Mouse (Mus musculus): ENCODE results near the gene Rab37. TPM values are rescaled to one million over a fixed set of nuclear protein-coding genes. Genes with fewer than 3 reads are reported as not detected.

Gene Rab37
- 0.44 and 1.4 TPM in 2 replicates for polyA plus RNA-seq (2016; fragmentation: Nextera tagmentation; extraction: Ambion mirVana)

DNA sequence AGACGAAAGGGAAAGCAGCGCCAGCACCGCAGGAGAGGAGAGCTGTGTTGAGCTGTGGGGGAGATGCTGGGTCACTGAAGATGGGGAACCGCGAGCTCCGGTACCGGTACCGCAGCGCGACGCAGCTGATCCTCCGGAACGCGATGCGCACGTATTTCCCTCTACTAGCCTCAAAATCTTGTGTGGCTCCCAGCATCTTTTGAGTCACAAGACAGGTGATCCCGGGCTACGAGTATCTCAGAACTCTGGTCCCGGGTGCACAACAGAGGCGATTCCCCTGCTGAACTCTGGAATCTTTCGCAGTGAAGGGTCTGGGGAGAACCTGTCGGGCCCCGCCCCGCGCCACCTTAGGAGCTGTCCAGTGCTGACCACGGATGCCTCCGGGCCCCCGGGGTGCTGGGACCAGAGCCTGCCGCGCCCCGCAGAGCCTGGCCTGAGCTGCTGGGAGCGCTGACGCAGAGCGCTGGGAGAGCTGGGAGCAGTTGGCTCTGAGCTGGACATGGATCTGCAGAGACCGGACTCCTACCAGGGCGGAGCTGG is at the start of gene Rab37:
TSS of gene Rab37 (plus strand) at position 70 of the 540 bp plus-strand sequence.
- H3K27ac ChIP-seq = peak within 1 kb of the TSS; percentile 50; the same call in 1 of the 2 replicates
- peak within 1 kb of the TSS; percentile 50 for H3K4me3 ChIP-seq
- no peak for DNase-seq (ENCODE audit: low spot score)
- peaks cover 36% of the 10 kb centered on the region for H3K27me3 ChIP-seq (ENCODE audit: insufficient read depth, poor library complexity, severe bottlenecking)
- H3K9me3 ChIP-seq = 0 out of 2 replicates have a peak, but pooled peaks cover 3% of the 10 kb centered on the region
- no peaks in the 10 kb centered on the region for H3K36me3 ChIP-seq
- peaks cover 16% of the 10 kb centered on the region for H3K4me1 ChIP-seq (replicated peaks)
- 2% methylated on average over 36 of the region's 36 CpGs for WGBS

DNA sequence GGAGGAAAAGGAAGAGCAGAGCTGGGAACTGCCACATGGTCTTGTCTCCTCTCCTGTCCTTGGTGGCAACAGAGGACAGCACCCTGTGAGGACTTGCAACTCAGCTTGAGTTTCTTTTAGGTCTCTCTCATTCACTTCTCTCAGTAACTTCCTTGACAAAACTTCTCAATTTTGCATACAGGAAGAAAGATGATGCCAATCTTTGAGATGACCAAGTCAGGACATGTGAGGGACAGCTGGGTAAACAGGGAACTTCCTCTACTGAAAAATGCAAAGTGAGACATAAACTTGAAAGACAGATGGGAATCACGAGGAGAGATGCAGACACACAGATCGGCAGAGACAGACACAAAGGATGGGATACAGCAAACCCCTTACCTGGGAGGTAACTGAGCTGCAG is 43.0 kb upstream of the Rab37 start, which contains the start of gene Cd300ld3:
TSS of gene Cd300ld3 (minus strand) at position 151 of the 400 bp plus-strand sequence.
- Histone ChIP-seq H3K27me3 (ENCODE audit: insufficient read depth, poor library complexity, severe bottlenecking) (no peaks in the 10 kb centered on the region; the same call in 1 of the 2 replicates), H3K9me3 (no peaks in the 10 kb centered on the region), H3K36me3 (no peaks in the 10 kb centered on the region), H3K4me1 (replicated peaks) (no peaks in the 10 kb centered on the region), H3K27ac (no peak within 1 kb of the TSS), H3K4me3 (no peak within 1 kb of the TSS)
- DNase-seq (ENCODE audit: low spot score) = no peak
- WGBS = 74% methylated on average over 2 of the region's 2 CpGs

DNA sequence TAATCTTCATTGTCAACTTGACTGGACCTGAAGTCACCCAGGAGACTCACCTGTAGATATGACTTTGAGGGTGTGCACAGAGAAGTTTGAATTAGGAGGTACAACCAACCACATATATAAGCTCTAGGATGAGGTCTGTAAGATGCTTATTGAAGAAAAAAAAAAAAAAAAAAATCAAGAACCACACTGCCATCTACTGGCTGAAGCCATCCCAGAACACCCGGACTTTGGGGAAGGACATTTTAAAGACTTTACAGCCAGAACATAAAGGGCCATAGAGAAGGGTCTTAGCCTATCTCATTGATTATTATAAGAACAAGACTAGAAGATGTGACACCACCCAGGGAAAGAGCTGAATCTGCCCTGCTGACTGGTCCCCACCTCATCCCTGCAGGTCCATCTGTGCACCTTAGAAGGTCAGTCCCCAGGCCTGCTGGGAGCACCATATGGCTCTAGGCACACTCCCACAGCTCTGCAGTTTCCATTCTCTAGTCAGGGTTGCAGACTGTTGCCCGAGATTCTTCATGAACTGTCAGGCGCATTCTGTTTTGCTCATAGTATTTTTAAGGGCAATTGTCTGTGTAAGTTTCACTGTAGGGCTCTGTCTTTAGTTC is 41.8 kb upstream of the Rab37 start:
- 48% methylated on average over 3 of the region's 3 CpGs for WGBS
- Histone ChIP-seq H3K9me3 (no peaks in the 10 kb centered on the region), H3K27me3 (ENCODE audit: insufficient read depth, poor library complexity, severe bottlenecking) (no peaks in the 10 kb centered on the region; the same call in 1 of the 2 replicates), H3K4me3 (no peak overlapping the region), H3K4me1 (replicated peaks) (no peaks in the 10 kb centered on the region), H3K27ac (no peak overlapping the region), H3K36me3 (no peaks in the 10 kb centered on the region)
- DNase-seq (ENCODE audit: low spot score) = no peak

DNA sequence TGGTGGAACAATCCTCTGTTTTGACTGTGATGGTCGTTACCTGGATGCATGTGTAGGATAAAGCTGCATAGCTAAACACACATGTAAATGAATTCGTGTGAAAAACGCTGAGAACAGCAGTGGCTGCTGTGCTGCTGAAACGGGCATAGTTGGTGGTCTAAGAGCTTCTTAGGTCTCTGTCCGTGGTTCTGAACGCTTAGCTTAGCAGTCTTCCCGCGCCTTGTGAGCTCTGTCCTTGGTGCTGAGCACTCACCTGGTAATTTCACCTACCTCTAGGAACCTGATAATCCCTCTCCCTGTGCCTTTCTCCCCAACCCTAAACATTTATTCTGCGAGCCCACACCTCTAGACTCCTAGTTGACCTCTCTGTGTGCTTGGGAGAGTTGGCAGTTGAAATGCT is 39.0 kb upstream of the Rab37 start:
- H3K27ac ChIP-seq = no peak overlapping the region
- no peak overlapping the region for H3K4me3 ChIP-seq
- WGBS = 5% methylated on average over 9 of the region's 9 CpGs
- DNase-seq (ENCODE audit: low spot score) = peak; percentile 48
- H3K27me3 ChIP-seq (ENCODE audit: insufficient read depth, poor library complexity, severe bottlenecking) = no peaks in the 10 kb centered on the region; the same call in 1 of the 2 replicates
- H3K4me1 ChIP-seq (replicated peaks) = no peaks in the 10 kb centered on the region
- no peaks in the 10 kb centered on the region for H3K9me3 ChIP-seq
- H3K36me3 ChIP-seq = no peaks in the 10 kb centered on the region

DNA sequence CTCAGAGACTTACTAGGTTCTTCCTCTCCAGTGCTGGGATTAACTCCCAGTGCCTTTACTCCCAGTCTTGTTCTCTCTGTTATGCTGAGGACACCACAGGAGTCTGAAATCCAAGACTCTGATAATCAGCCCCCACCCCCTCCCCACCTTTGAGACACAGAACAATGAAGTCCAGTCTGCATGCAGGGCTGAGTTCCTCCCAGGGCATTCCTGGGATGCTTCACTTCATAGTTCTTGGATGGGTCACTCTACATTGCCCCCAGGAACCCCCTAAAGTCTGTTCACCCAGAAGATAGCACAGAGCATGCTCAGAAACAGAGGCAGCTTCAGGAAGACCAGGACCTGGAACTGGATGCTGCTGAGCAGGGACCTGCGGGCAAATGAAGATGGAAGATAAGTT is 38.2 kb upstream of the Rab37 start:
- Histone ChIP-seq H3K4me3 (no peak overlapping the region), H3K27me3 (ENCODE audit: insufficient read depth, poor library complexity, severe bottlenecking) (no peaks in the 10 kb centered on the region; the same call in 1 of the 2 replicates), H3K9me3 (no peaks in the 10 kb centered on the region), H3K27ac (no peak overlapping the region), H3K4me1 (replicated peaks) (no peaks in the 10 kb centered on the region), H3K36me3 (no peaks in the 10 kb centered on the region)
- 94% methylated on average over 1 of the region's 1 CpGs for WGBS
- DNase-seq (ENCODE audit: low spot score) = no peak

DNA sequence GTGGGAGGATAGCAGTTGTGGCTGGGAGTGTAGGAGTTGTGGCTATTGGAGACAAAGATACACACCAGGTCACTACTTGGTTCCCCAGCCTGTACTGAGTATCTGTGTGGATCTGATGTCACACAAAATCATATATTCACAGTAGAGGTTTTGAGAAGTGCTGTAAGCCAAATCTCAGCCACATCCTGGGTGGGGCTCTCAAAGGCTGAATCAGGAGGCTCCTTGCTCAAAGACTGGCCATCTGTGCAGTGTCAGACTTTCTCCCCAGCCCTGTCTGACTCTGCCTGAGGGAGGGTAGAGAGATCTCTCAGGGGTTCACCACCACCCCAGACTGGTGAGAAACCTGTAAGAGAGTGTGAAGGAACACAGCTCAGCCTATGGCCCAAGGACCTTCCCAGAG is 36.7 kb upstream of the Rab37 start:
- Histone ChIP-seq H3K4me1 (replicated peaks) (no peaks in the 10 kb centered on the region), H3K27me3 (ENCODE audit: insufficient read depth, poor library complexity, severe bottlenecking) (no peaks in the 10 kb centered on the region; the same call in 1 of the 2 replicates), H3K27ac (no peak overlapping the region), H3K36me3 (no peaks in the 10 kb centered on the region), H3K9me3 (no peaks in the 10 kb centered on the region), H3K4me3 (no peak overlapping the region)
- no peak for DNase-seq (ENCODE audit: low spot score)

DNA sequence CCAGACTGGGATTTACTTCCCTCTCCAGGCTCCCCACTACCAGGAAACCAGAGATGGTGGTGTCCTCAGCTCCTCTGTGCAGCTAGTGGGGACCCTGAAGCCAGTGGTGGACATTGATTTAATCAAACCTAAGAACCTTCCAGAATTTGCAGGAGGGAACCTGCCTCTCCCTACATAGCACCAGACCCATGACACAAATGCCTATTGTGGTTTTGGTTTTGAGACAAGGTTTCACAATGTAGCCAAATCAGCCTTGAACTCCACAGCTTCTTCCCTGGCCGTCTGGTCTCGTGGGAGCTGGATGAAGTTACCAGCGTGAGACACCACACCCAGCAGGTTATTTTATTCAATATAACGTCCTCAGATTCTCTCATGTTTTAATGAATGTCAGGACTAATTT is 32.5 kb upstream of the Rab37 start:
- WGBS = 75% methylated on average over 4 of the region's 4 CpGs

DNA sequence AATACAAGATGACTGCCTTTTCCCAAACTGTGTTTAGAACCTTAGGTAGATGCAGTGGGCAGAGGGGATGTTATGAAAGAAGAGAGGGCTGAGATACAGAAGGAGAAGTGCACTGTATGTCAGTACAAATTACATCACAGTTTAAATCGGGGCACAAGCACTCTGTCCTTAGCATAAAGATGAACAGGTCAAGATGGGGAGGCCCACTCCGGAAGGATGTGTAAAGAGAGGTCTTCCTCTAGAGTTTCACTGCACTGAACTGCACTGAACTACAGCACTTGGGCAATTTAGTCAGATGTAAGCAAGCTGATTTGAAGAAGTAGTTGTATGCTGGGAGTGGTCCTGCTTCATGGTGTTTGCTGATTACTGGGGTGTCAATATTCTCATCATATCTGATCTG is 31.4 kb upstream of the Rab37 start:
- H3K27me3 ChIP-seq (ENCODE audit: insufficient read depth, poor library complexity, severe bottlenecking) = peaks cover 4% of the 10 kb centered on the region; the same call in 1 of the 2 replicates
- WGBS = 81% methylated on average over 2 of the region's 2 CpGs
- no peak overlapping the region for H3K27ac ChIP-seq
- H3K4me3 ChIP-seq = no peak overlapping the region
- H3K9me3 ChIP-seq = no peaks in the 10 kb centered on the region
- H3K36me3 ChIP-seq = no peaks in the 10 kb centered on the region
- DNase-seq (ENCODE audit: low spot score) = no peak
- H3K4me1 ChIP-seq (replicated peaks) = peaks cover 16% of the 10 kb centered on the region; the same call in 1 of the 2 replicates

More for the DNA sequence above, 32.5 kb upstream of the Rab37 start:
- Histone ChIP-seq H3K27me3 (ENCODE audit: insufficient read depth, poor library complexity, severe bottlenecking) (peaks cover 4% of the 10 kb centered on the region; the same call in 1 of the 2 replicates), H3K27ac (no peak overlapping the region), H3K4me1 (replicated peaks) (peaks cover 14% of the 10 kb centered on the region; the same call in 1 of the 2 replicates), H3K9me3 (no peaks in the 10 kb centered on the region), H3K36me3 (no peaks in the 10 kb centered on the region), H3K4me3 (no peak overlapping the region)
- no peak for DNase-seq (ENCODE audit: low spot score)

DNA sequence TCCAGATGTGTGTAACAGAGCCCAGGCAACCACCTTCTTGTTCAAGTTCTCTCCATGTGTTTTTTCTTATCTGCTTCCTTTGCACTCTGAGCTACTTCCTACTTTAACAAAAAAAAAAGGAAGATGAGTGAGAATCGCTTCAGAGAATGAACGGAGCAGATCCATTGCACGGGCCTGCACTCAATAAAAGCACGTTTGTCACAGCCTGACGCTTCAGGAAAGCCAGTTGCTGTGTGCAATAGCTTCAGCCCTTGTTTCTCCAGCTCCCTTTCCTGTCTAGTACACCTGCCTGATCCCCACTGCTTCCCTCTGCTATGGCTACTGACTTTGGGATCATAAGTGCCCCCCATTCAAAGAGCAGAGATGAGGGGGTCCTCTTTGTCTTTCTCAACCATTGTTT is 29.2 kb upstream of the Rab37 start, which contains the start of gene Cd300e:
TSS of gene Cd300e (minus strand) at position 101 of the 400 bp plus-strand sequence.
- H3K27ac ChIP-seq = no peak within 1 kb of the TSS
- peaks cover 15% of the 10 kb centered on the region for H3K27me3 ChIP-seq (ENCODE audit: insufficient read depth, poor library complexity, severe bottlenecking)
- no peaks in the 10 kb centered on the region for H3K36me3 ChIP-seq
- H3K9me3 ChIP-seq = no peaks in the 10 kb centered on the region
- 44% methylated on average over 5 of the region's 5 CpGs for WGBS
- peaks cover 16% of the 10 kb centered on the region; the same call in 1 of the 2 replicates for H3K4me1 ChIP-seq (replicated peaks)
- no peak within 1 kb of the TSS for H3K4me3 ChIP-seq
- DNase-seq (ENCODE audit: low spot score) = no peak

DNA sequence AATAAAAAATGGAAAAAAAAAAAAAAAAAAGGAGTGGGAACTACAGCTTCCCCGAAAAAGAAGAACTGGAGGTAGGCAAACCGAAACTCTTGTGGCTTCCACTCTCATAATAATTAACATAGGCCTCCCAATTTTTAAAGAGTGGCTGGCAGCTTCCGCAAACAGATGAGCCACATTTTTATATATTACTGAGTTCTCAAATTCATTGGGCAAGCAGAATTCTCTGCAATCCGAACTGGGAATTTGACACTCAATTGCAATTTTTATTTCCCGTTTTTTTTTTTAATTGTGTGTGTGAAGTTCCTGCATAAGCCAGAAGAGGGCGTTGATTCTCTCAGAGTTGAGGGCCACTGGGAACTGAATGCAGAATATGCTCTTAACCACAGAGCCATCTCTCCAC is 24.5 kb upstream of the Rab37 start:
- peaks cover 48% of the 10 kb centered on the region for H3K27me3 ChIP-seq (ENCODE audit: insufficient read depth, poor library complexity, severe bottlenecking)
- no peak for DNase-seq (ENCODE audit: low spot score)
- H3K4me1 ChIP-seq (replicated peaks) = peaks cover 36% of the 10 kb centered on the region
- H3K9me3 ChIP-seq = no peaks in the 10 kb centered on the region
- no peak overlapping the region for H3K27ac ChIP-seq
- WGBS = 71% methylated on average over 6 of the region's 6 CpGs
- no peaks in the 10 kb centered on the region for H3K36me3 ChIP-seq
- H3K4me3 ChIP-seq = no peak overlapping the region

DNA sequence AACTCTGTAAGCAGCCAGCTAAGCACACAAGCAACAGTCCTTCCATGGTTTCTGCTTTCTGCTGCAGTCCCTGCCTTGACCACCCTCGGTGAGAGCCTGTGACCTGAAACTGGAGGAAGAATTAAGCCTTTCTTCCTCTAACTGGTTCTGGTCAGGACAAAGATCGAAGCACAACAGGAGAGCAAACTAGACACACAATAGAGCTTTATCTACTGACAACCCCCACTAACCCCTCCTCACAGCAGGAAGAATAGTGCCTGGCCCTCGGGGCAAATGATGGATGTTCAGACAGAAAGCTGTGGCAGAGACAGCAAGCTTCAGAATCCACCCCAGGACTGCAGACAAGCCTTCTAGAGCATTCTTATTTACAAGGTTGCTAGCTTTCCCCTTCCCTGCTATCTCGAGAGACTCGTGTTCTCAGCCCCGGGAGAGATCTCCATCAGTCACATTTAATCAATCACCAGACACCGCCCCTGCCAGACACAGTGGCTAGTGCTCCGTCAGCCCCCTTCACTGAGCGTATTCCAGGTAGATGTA is 20.1 kb upstream of the Rab37 start:
- Histone ChIP-seq H3K36me3 (no peaks in the 10 kb centered on the region), H3K4me3 (peak overlapping the region; percentile 18), H3K9me3 (no peaks in the 10 kb centered on the region), H3K27me3 (ENCODE audit: insufficient read depth, poor library complexity, severe bottlenecking) (peaks cover 79% of the 10 kb centered on the region), H3K27ac (peak overlapping the region; percentile 84), H3K4me1 (replicated peaks) (peaks cover 41% of the 10 kb centered on the region)
- 5% methylated on average over 9 of the region's 9 CpGs for WGBS
- DNase-seq (ENCODE audit: low spot score) = peak; percentile 74

DNA sequence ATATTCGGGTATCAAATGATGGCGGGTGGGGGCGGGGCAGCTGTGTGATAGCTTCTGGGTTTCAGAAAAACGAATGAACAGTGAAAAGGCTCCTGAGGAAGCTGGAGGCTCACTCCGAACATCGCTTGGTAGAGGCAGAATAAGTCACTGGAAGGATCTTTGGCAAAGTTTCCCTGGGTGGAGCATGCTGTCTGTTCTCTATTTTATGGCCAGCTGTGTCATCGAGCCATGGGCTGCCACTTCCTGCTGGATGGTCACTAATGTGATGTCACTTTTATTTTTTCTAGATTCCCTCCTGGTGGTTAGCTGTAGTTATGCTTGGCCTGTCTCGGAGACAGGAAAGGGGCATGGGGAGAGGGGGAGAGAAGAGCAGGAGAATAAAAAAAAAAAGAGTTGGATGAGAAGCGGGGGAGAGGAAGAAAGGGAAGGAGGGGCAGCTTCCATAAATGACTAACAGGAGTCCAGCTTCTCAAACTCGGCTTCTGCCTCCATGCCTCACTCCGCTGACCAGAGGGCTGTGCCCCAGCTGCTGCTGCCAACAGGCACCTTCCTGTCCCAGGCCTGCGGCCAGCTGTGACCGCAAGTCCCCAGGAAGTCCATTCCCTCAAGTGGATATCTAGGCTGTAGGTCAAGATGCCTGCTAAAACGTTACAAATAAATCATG is 19.5 kb upstream of the Rab37 start:
- WGBS = 16% methylated on average over 14 of the region's 14 CpGs
- H3K27ac ChIP-seq = peak overlapping the region; percentile 84
- H3K4me3 ChIP-seq = peak overlapping the region; percentile 18
- H3K36me3 ChIP-seq = no peaks in the 10 kb centered on the region
- peak; percentile 45 for DNase-seq (ENCODE audit: low spot score)
- H3K4me1 ChIP-seq (replicated peaks) = peaks cover 41% of the 10 kb centered on the region
- H3K9me3 ChIP-seq = no peaks in the 10 kb centered on the region
- H3K27me3 ChIP-seq (ENCODE audit: insufficient read depth, poor library complexity, severe bottlenecking) = peaks cover 82% of the 10 kb centered on the region

DNA sequence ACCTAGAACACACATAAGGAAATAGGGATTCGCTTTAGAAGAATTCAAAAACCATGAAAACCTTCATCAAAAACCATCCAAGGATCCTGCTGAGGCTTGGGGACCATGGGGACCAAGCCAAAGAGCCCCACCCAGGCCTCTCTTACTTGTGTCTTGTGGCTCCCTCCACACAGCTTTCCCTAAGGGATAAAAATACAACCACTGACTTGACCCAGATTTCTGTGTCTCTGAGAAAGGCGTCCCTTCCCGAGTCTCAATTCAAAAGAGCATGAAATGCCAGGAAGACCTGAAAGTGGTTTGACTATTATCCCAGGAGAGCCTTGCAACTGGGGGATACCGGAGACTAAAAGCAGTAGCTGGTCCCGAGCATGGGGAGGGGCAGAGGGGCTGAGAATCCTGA is 18.2 kb upstream of the Rab37 start:
- Histone ChIP-seq H3K27ac (no peak overlapping the region), H3K4me1 (replicated peaks) (peaks cover 41% of the 10 kb centered on the region), H3K27me3 (ENCODE audit: insufficient read depth, poor library complexity, severe bottlenecking) (peaks cover 75% of the 10 kb centered on the region), H3K36me3 (no peaks in the 10 kb centered on the region), H3K4me3 (no peak overlapping the region), H3K9me3 (no peaks in the 10 kb centered on the region)
- WGBS = 64% methylated on average over 5 of the region's 5 CpGs
- no peak for DNase-seq (ENCODE audit: low spot score)

All from hindbrain, embryonic 10.5 days (tissue).